In genomic region chr8:77484817-77485216, GRCm38 (mm10) we compare ENCODE assay signal across 15 mouse cellular contexts. TPM values are rescaled to one million over a fixed set of nuclear protein-coding genes. Genes with fewer than 3 reads are reported as not detected.
DNase-seq lines count a peak whose midpoint lies in the region; ATAC-seq and TF ChIP-seq lines count a peak whose summit lies in the region.
"Had no signal": no experiment of that assay in that cellular context is flagged by ENCODE, and none has a peak within 500 bp of the region (broad histone marks: within the 10 kb centered on the region; RNA-seq: fewer than 3 reads in every experiment).

No protein-coding gene starts in this region.

- no peak for ATAC-seq in forebrain, postnatal 0 days
- ATAC-seq in intestine, embryonic 14.5 days (replicated peaks; ENCODE audit: low FRiP score, low TSS enrichment, low read depth) = no peak
- no peak for ATAC-seq in intestine, embryonic 16.5 days
- peak; percentile 6 for ATAC-seq in common myeloid progenitor, adult 5-6 weeks (replicated peaks; ENCODE audit: low read depth, poor library complexity, severe bottlenecking)
- ATAC-seq: forebrain, embryonic 15.5 days; midbrain, embryonic 16.5 days had no signal

- no peak overlapping the region for H3K4me3 ChIP-seq in forebrain, embryonic 10.5 days
- no peak overlapping the region for H3K4me3 ChIP-seq in forebrain, postnatal 0 days (ENCODE audit: low read depth, low read length)
- no peak overlapping the region for H3K4me3 ChIP-seq in intestine, embryonic 14.5 days (ENCODE audit: low read depth, low read length)
- no peak overlapping the region for H3K4me3 ChIP-seq in intestine, embryonic 16.5 days (ENCODE audit: low read length)
- H3K4me3 ChIP-seq in megakaryocyte, embryonic 14.5 days (replicated peaks) = peak overlapping the region; percentile 81
- H3K4me3 ChIP-seq: forebrain, embryonic 15.5 days; limb, embryonic 13.5 days had no signal

- TF ChIP-seq CTCF in forebrain, postnatal 0 days (IDR thresholded peaks at IDR 0.05; ENCODE audit: low read depth) = no peak

- 77% methylated on average over 5 of the region's 5 CpGs for WGBS in forebrain, embryonic 10.5 days
- 64% methylated on average over 5 of the region's 5 CpGs for WGBS in forebrain, postnatal 0 days
- 75% methylated on average over 5 of the region's 5 CpGs for WGBS in intestine, embryonic 14.5 days
- 72% methylated on average over 5 of the region's 5 CpGs for WGBS in intestine, embryonic 16.5 days

- peak overlapping the region; percentile 62; the same call in 1 of the 2 replicates for H3K27ac ChIP-seq in forebrain, embryonic 10.5 days
- H3K27ac ChIP-seq in forebrain, postnatal 0 days (ENCODE audit: low read depth, low read length) = no peak overlapping the region
- no peak overlapping the region for H3K27ac ChIP-seq in intestine, embryonic 14.5 days (ENCODE audit: low read depth)
- H3K27ac ChIP-seq in intestine, embryonic 16.5 days (ENCODE audit: low read length) = no peak overlapping the region
- H3K27ac ChIP-seq: forebrain, embryonic 15.5 days; limb, embryonic 13.5 days had no signal

- H3K36me3 ChIP-seq in forebrain, embryonic 10.5 days (replicated peaks) = no peaks in the 10 kb centered on the region
- H3K36me3 ChIP-seq in forebrain, postnatal 0 days (ENCODE audit: insufficient read depth) = no peaks in the 10 kb centered on the region
- no peaks in the 10 kb centered on the region for H3K36me3 ChIP-seq in intestine, embryonic 14.5 days (ENCODE audit: control insufficient read depth, insufficient read depth, low read length)
- no peaks in the 10 kb centered on the region for H3K36me3 ChIP-seq in intestine, embryonic 16.5 days (ENCODE audit: control insufficient read depth, insufficient read depth, low read length)
- H3K36me3 ChIP-seq in megakaryocyte, embryonic 14.5 days (replicated peaks; ENCODE audit: low read length) = peaks cover 13% of the 10 kb centered on the region
- H3K36me3 ChIP-seq: forebrain, embryonic 15.5 days; limb, embryonic 13.5 days had no signal

- no peak overlapping the region for H3K9ac ChIP-seq in forebrain, postnatal 0 days
- H3K9ac ChIP-seq in intestine, embryonic 14.5 days (ENCODE audit: low read length) = peak overlapping the region; percentile 5; the same call in 1 of the 2 replicates
- H3K9ac ChIP-seq in intestine, embryonic 16.5 days (ENCODE audit: low read depth, low read length) = no peak overlapping the region
- H3K9ac ChIP-seq: forebrain, embryonic 15.5 days; limb, embryonic 13.5 days had no signal

- H3K4me2 ChIP-seq in forebrain, postnatal 0 days (ENCODE audit: low read depth) = no peak overlapping the region
- H3K4me2 ChIP-seq in intestine, embryonic 14.5 days (ENCODE audit: low read length) = no peak overlapping the region
- H3K4me2 ChIP-seq in intestine, embryonic 16.5 days (ENCODE audit: low read depth, low read length) = no peak overlapping the region
- H3K4me2 ChIP-seq: forebrain, embryonic 15.5 days; limb, embryonic 13.5 days had no signal

- no peak for DNase-seq in forebrain, embryonic 10.5 days (ENCODE audit: extremely low spot score, low spot score)
- DNase-seq in forebrain, postnatal 0 days = no peak
- no peak for DNase-seq in intestine, embryonic 14.5 days (ENCODE audit: low spot score)
- no peak for DNase-seq in yolk sac, embryonic 10.5 days (ENCODE audit: low spot score)
- DNase-seq: embryo, embryonic 11 days; gastrocnemius, postnatal 25 days; heart, postnatal 36 days; kidney, adult 9 months; lung, adult 2 months had no signal

- H3K4me1 ChIP-seq in forebrain, embryonic 10.5 days = peaks cover 49% of the 10 kb centered on the region
- H3K4me1 ChIP-seq in forebrain, postnatal 0 days (ENCODE audit: insufficient read depth) = no peaks in the 10 kb centered on the region; the same call in 1 of the 2 replicates
- peaks cover 66% of the 10 kb centered on the region for H3K4me1 ChIP-seq in intestine, embryonic 14.5 days (replicated peaks; ENCODE audit: control insufficient read depth, insufficient read depth, low read length)
- peaks cover 44% of the 10 kb centered on the region for H3K4me1 ChIP-seq in intestine, embryonic 16.5 days (ENCODE audit: control insufficient read depth, insufficient read depth, low read length)
- H3K4me1 ChIP-seq in megakaryocyte, embryonic 14.5 days = peaks cover 96% of the 10 kb centered on the region
- H3K4me1 ChIP-seq: forebrain, embryonic 15.5 days had no signal

- no peaks in the 10 kb centered on the region for H3K27me3 ChIP-seq in forebrain, embryonic 10.5 days (ENCODE audit: poor library complexity, severe bottlenecking)
- no peaks in the 10 kb centered on the region for H3K27me3 ChIP-seq in forebrain, postnatal 0 days (ENCODE audit: insufficient read depth, low read length)
- no peaks in the 10 kb centered on the region for H3K27me3 ChIP-seq in intestine, embryonic 14.5 days (replicated peaks; ENCODE audit: control insufficient read depth, insufficient read depth, low read length)
- H3K27me3 ChIP-seq in intestine, embryonic 16.5 days (replicated peaks; ENCODE audit: control insufficient read depth, insufficient read depth, low read length) = no peaks in the 10 kb centered on the region
- H3K27me3 ChIP-seq in megakaryocyte, embryonic 14.5 days (replicated peaks) = no peaks in the 10 kb centered on the region
- H3K27me3 ChIP-seq: forebrain, embryonic 15.5 days; limb, embryonic 13.5 days had no signal

- H3K9me3 ChIP-seq in forebrain, embryonic 10.5 days = no peaks in the 10 kb centered on the region
- H3K9me3 ChIP-seq in forebrain, postnatal 0 days (ENCODE audit: low read length) = no peaks in the 10 kb centered on the region
- no peaks in the 10 kb centered on the region for H3K9me3 ChIP-seq in intestine, embryonic 14.5 days (ENCODE audit: control insufficient read depth, low read length)
- no peaks in the 10 kb centered on the region for H3K9me3 ChIP-seq in intestine, embryonic 16.5 days (ENCODE audit: control insufficient read depth, low read length)
- H3K9me3 ChIP-seq in megakaryocyte, embryonic 14.5 days = no peaks in the 10 kb centered on the region
- H3K9me3 ChIP-seq: forebrain, embryonic 15.5 days; limb, embryonic 13.5 days had no signal

RNA-seq across cellular contexts. Expression of gene Arhgap10, which starts 32.9 kb away (rescaled TPM):
- polyA plus RNA-seq in forebrain, embryonic 10.5 days (2016; fragmentation: Nextera tagmentation; extraction: Ambion mirVana) = 20.9 and 21.0 TPM in 2 replicates
- total RNA-seq in forebrain, postnatal 0 days (2014; rRNA removed) = 4.5 and 5.1 TPM in 2 replicates
- 2.7 and 3.3 TPM in 2 replicates for polyA plus RNA-seq in forebrain, postnatal 0 days (2015; fragmentation: Nextera tagmentation; extraction: Ambion mirVana)
- polyA plus RNA-seq in intestine, embryonic 14.5 days (2014; fragmentation: Nextera tagmentation; extraction: Ambion mirVana) = 33.6 and 37.0 TPM in 2 replicates
- 28.9 and 29.6 TPM in 2 replicates for polyA plus RNA-seq in intestine, embryonic 16.5 days (2015; fragmentation: Nextera tagmentation; extraction: Ambion mirVana)
- total RNA-seq in common myeloid progenitor, adult 5-6 weeks (2017) = 22.4 and 30.7 TPM in 2 replicates
- 88.6 and 107 TPM in 2 replicates for polyA plus RNA-seq in megakaryocyte, embryonic 14.5 days (2012; ENCODE audit: insufficient read depth, low replicate concordance)
